Mouse (Mus musculus): ENCODE measurements around the gene Psmc3. TPM values are rescaled to one million over a fixed set of nuclear protein-coding genes. Genes with fewer than 3 reads are reported as not detected.
A peak's percentile ranks its signal among the peaks of the same experiment; 100 is the strongest.

Psmc3 gene
- polyA plus RNA-seq (2012; rRNA removed) (158 and 203 TPM in 2 replicates), polyA plus RNA-seq (2014; fragmentation: Nextera tagmentation; extraction: Ambion mirVana) (287 and 305 TPM in 2 replicates)

GRCm38 (mm10) chr2:91053934-91054382 is at the start of gene Psmc3:
TSS of gene Psmc3 (plus strand) at chr2:91054009.
- H3K27ac ChIP-seq (replicated peaks; ENCODE audit: low read depth, low read length): peak within 1 kb of the TSS; percentile 80
- DNase-seq (ENCODE audit: low spot score): peak; percentile 95
- peak; percentile 71; the same call in 1 of the 2 replicates for TF ChIP-seq POLR2A (IDR thresholded peaks at IDR 0.05; ENCODE audit: borderline replicate concordance, extremely low read depth, insufficient read depth, insufficient read length)

DNA sequence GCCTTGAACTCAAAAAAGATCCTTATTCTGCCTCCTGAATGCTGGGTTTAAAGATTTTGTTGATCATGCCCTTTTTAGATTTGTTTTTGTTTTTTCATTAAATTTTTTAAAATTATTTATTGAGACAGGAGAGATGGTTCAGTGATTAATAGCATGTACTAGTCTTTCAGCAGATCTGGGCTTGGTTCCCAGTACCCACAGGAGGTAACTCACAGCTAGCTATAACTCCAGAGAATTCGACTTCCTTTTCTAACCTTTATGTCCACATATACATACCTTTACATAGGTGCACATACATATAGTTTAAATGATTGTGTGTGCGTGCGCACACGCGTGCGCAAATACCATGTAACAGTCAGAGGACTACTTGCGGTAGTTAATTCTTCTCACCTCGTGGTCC is 45.3 kb upstream of the Psmc3 start:
- 98% methylated on average over 8 of the region's 8 CpGs for WGBS

More at GRCm38 (mm10) chr2:91053934-91054382, at the start of gene Psmc3:
- no peaks in the 10 kb centered on the region for H3K27me3 ChIP-seq (ENCODE audit: control insufficient read depth, insufficient read depth, low read length)
- peaks cover 9% of the 10 kb centered on the region for H3K4me1 ChIP-seq (ENCODE audit: control insufficient read depth, insufficient read depth, low read length)
- peak; percentile 98 for ATAC-seq (ENCODE audit: low FRiP score, low read depth)
- peak within 1 kb of the TSS; percentile 87 for H3K4me3 ChIP-seq (replicated peaks; ENCODE audit: low read length)
- peak within 1 kb of the TSS; percentile 95 for H3K4me2 ChIP-seq (replicated peaks; ENCODE audit: low read depth, low read length, severe bottlenecking)
- no peaks in the 10 kb centered on the region for H3K9me3 ChIP-seq (ENCODE audit: control insufficient read depth, low read length)
- WGBS: 1% methylated on average over 39 of the region's 40 CpGs
- H3K36me3 ChIP-seq (ENCODE audit: control insufficient read depth, insufficient read depth, low read length): peaks cover 40% of the 10 kb centered on the region
- H3K9ac ChIP-seq (ENCODE audit: low read depth, low read length, severe bottlenecking): peak within 1 kb of the TSS; percentile 86

GRCm38 (mm10) chr2:91013881-91014280 is 39.9 kb upstream of the Psmc3 start:
- H3K4me1 ChIP-seq (ENCODE audit: control insufficient read depth, insufficient read depth, low read length): no peaks in the 10 kb centered on the region
- H3K9ac ChIP-seq (ENCODE audit: low read depth, low read length, severe bottlenecking): no peak overlapping the region
- H3K4me3 ChIP-seq (replicated peaks; ENCODE audit: low read length): no peak overlapping the region
- H3K36me3 ChIP-seq (ENCODE audit: control insufficient read depth, insufficient read depth, low read length): peaks cover 77% of the 10 kb centered on the region
- H3K27me3 ChIP-seq (ENCODE audit: control insufficient read depth, insufficient read depth, low read length): no peaks in the 10 kb centered on the region
- 95% methylated on average over 2 of the region's 2 CpGs for WGBS
- no peaks in the 10 kb centered on the region for H3K9me3 ChIP-seq (ENCODE audit: control insufficient read depth, low read length)
- TF ChIP-seq POLR2A (IDR thresholded peaks at IDR 0.05; ENCODE audit: borderline replicate concordance, extremely low read depth, insufficient read depth, insufficient read length): no peak
- no peak overlapping the region for H3K27ac ChIP-seq (replicated peaks; ENCODE audit: low read depth, low read length)
- ATAC-seq (ENCODE audit: low FRiP score, low read depth): no peak
- DNase-seq (ENCODE audit: low spot score): no peak
- no peak overlapping the region for H3K4me2 ChIP-seq (replicated peaks; ENCODE audit: low read depth, low read length, severe bottlenecking)

More for the DNA sequence above, 45.3 kb upstream of the Psmc3 start:
- Histone ChIP-seq H3K36me3 (ENCODE audit: control insufficient read depth, insufficient read depth, low read length) (peaks cover 84% of the 10 kb centered on the region), H3K27me3 (ENCODE audit: control insufficient read depth, insufficient read depth, low read length) (no peaks in the 10 kb centered on the region), H3K4me1 (ENCODE audit: control insufficient read depth, insufficient read depth, low read length) (no peaks in the 10 kb centered on the region), H3K9ac (ENCODE audit: low read depth, low read length, severe bottlenecking) (no peak overlapping the region), H3K9me3 (ENCODE audit: control insufficient read depth, low read length) (no peaks in the 10 kb centered on the region), H3K27ac (replicated peaks; ENCODE audit: low read depth, low read length) (no peak overlapping the region), H3K4me3 (replicated peaks; ENCODE audit: low read length) (no peak overlapping the region), H3K4me2 (replicated peaks; ENCODE audit: low read depth, low read length, severe bottlenecking) (no peak overlapping the region)
- TF ChIP-seq POLR2A (IDR thresholded peaks at IDR 0.05; ENCODE audit: borderline replicate concordance, extremely low read depth, insufficient read depth, insufficient read length): no peak
- ATAC-seq (ENCODE audit: low FRiP score, low read depth) (no peak), DNase-seq (ENCODE audit: low spot score) (no peak)

- Histone ChIP-seq H3K27ac (replicated peaks; ENCODE audit: low read depth, low read length) (no peak overlapping the region), H3K9ac (ENCODE audit: low read depth, low read length, severe bottlenecking) (no peak overlapping the region), H3K4me1 (ENCODE audit: control insufficient read depth, insufficient read depth, low read length) (no peaks in the 10 kb centered on the region), H3K4me3 (replicated peaks; ENCODE audit: low read length) (no peak overlapping the region), H3K4me2 (replicated peaks; ENCODE audit: low read depth, low read length, severe bottlenecking) (no peak overlapping the region), H3K27me3 (ENCODE audit: control insufficient read depth, insufficient read depth, low read length) (no peaks in the 10 kb centered on the region), H3K9me3 (ENCODE audit: control insufficient read depth, low read length) (no peaks in the 10 kb centered on the region), H3K36me3 (ENCODE audit: control insufficient read depth, insufficient read depth, low read length) (peaks cover 73% of the 10 kb centered on the region)
- TF ChIP-seq POLR2A (IDR thresholded peaks at IDR 0.05; ENCODE audit: borderline replicate concordance, extremely low read depth, insufficient read depth, insufficient read length): no peak
- WGBS: 77% methylated on average over 4 of the region's 4 CpGs
- ATAC-seq (ENCODE audit: low FRiP score, low read depth) (no peak), DNase-seq (ENCODE audit: low spot score) (no peak)
Measured at GRCm38 (mm10) chr2:91015386-91015785, 38.4 kb upstream of the Psmc3 start.

- 91% methylated on average over 8 of the region's 8 CpGs for WGBS
- Histone ChIP-seq H3K4me2 (replicated peaks; ENCODE audit: low read depth, low read length, severe bottlenecking) (no peak overlapping the region), H3K9ac (ENCODE audit: low read depth, low read length, severe bottlenecking) (no peak overlapping the region), H3K27me3 (ENCODE audit: control insufficient read depth, insufficient read depth, low read length) (no peaks in the 10 kb centered on the region), H3K4me1 (ENCODE audit: control insufficient read depth, insufficient read depth, low read length) (no peaks in the 10 kb centered on the region), H3K36me3 (ENCODE audit: control insufficient read depth, insufficient read depth, low read length) (peaks cover 56% of the 10 kb centered on the region), H3K4me3 (replicated peaks; ENCODE audit: low read length) (no peak overlapping the region), H3K27ac (replicated peaks; ENCODE audit: low read depth, low read length) (no peak overlapping the region), H3K9me3 (ENCODE audit: control insufficient read depth, low read length) (no peaks in the 10 kb centered on the region)
- no peak for DNase-seq (ENCODE audit: low spot score)
- no peak for TF ChIP-seq POLR2A (IDR thresholded peaks at IDR 0.05; ENCODE audit: borderline replicate concordance, extremely low read depth, insufficient read depth, insufficient read length)
- ATAC-seq (ENCODE audit: low FRiP score, low read depth): no peak
Measured at GRCm38 (mm10) chr2:91018061-91018788, 35.6 kb upstream of the Psmc3 start.
